13 mouse cellular contexts compared by ENCODE assay signal in the genomic region with DNA sequence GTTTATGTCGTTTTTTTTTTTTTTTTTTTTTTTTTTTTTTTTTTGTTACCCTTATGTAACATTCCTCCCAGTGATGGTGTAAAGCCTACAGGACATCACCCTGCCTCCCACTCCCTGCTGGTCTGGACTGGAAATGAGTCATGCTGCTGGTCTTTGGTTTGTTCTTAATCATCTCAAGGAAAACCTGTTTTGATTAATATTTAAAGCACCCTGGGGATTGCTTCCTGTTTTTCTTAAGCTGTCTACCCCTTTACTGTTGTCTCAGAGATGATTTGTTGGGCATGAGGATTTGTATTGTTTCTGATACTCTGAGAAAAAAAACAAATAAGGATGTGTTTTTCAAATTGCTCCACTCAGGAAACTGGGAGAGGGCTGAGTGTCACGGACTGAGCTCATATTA.
DNase-seq lines count a peak whose midpoint lies in the region; ATAC-seq and TF ChIP-seq lines count a peak whose summit lies in the region.
"Had no signal": no experiment of that assay in that cellular context is flagged by ENCODE, and none has a peak within 500 bp of the region (broad histone marks: within the 10 kb centered on the region; RNA-seq: fewer than 3 reads in every experiment).

No protein-coding gene starts in this region.

- no peaks in the 10 kb centered on the region for H3K9me3 ChIP-seq in kidney, embryonic 16.5 days (ENCODE audit: low read length)
- H3K9me3 ChIP-seq in intestine, postnatal 0 days (ENCODE audit: control insufficient read depth) = no peaks in the 10 kb centered on the region
- H3K9me3 ChIP-seq: limb, embryonic 15.5 days had no signal

- H3K9ac ChIP-seq in kidney, embryonic 16.5 days (replicated peaks; ENCODE audit: low read length) = no peak overlapping the region
- no peak overlapping the region for H3K9ac ChIP-seq in intestine, postnatal 0 days (ENCODE audit: low read depth, low read length)
- H3K9ac ChIP-seq: limb, embryonic 15.5 days had no signal

- WGBS in kidney, embryonic 16.5 days = 40% methylated on average over 2 of the region's 2 CpGs
- 45% methylated on average over 2 of the region's 2 CpGs for WGBS in intestine, postnatal 0 days

- H3K36me3 ChIP-seq in kidney, embryonic 16.5 days (ENCODE audit: insufficient read depth, low read length) = no peaks in the 10 kb centered on the region
- H3K36me3 ChIP-seq in intestine, postnatal 0 days (ENCODE audit: control insufficient read depth, insufficient read depth) = no peaks in the 10 kb centered on the region
- H3K36me3 ChIP-seq: limb, embryonic 15.5 days had no signal

- no peak overlapping the region for H3K4me2 ChIP-seq in kidney, embryonic 16.5 days (replicated peaks; ENCODE audit: low read depth, low read length)
- no peak overlapping the region for H3K4me2 ChIP-seq in intestine, postnatal 0 days (replicated peaks; ENCODE audit: low read depth)
- H3K4me2 ChIP-seq: limb, embryonic 15.5 days had no signal

- no peak overlapping the region for H3K4me3 ChIP-seq in kidney, embryonic 16.5 days (ENCODE audit: low read length)
- no peak overlapping the region for H3K4me3 ChIP-seq in intestine, postnatal 0 days (ENCODE audit: low read depth, low read length)
- H3K4me3 ChIP-seq: erythroblast, embryonic 14.5 days; limb, embryonic 15.5 days had no signal

- peak; percentile 29 to 60 for DNase-seq in adrenal gland, adult (ENCODE audit: inconsistent age in 2 of 2, low spot score in 1 of 2)
- no peak for DNase-seq in adrenal gland, adult 18-20 months (ENCODE audit: low spot score in 2 of 2)
- peak; percentile 89 for DNase-seq in 3T3-L1 (ENCODE audit: low read depth, low spot score)
- peak; percentile 54 for DNase-seq in cerebellum, adult 9-10 months
- DNase-seq in urinary bladder, postnatal 14 days (ENCODE audit: low spot score) = no peak
- DNase-seq in embryo, embryonic 10.5 days (ENCODE audit: low spot score) = no peak
- DNase-seq: right cerebral cortex, postnatal 25 days; thymus, adult 2 months had no signal

- H3K27ac ChIP-seq in kidney, embryonic 16.5 days (ENCODE audit: low read length) = no peak overlapping the region
- H3K27ac ChIP-seq in intestine, postnatal 0 days (ENCODE audit: low read depth, low read length) = no peak overlapping the region
- H3K27ac ChIP-seq: hindbrain, postnatal 0 days; limb, embryonic 15.5 days had no signal

- no peak for TF ChIP-seq CTCF in intestine, postnatal 0 days (IDR thresholded peaks at IDR 0.05; ENCODE audit: low read depth)

- H3K27me3 ChIP-seq in kidney, embryonic 16.5 days (ENCODE audit: insufficient read depth, low read length) = no peaks in the 10 kb centered on the region
- H3K27me3 ChIP-seq in intestine, postnatal 0 days (replicated peaks; ENCODE audit: control insufficient read depth, insufficient read depth, low read length) = no peaks in the 10 kb centered on the region
- H3K27me3 ChIP-seq: limb, embryonic 15.5 days had no signal

- no peaks in the 10 kb centered on the region for H3K4me1 ChIP-seq in kidney, embryonic 16.5 days (ENCODE audit: insufficient read depth, low read length)
- no peaks in the 10 kb centered on the region for H3K4me1 ChIP-seq in intestine, postnatal 0 days (replicated peaks; ENCODE audit: control insufficient read depth, insufficient read depth, low read length)
- H3K4me1 ChIP-seq: limb, embryonic 15.5 days had no signal

- peak; percentile 80 for ATAC-seq in kidney, embryonic 16.5 days (ENCODE audit: low FRiP score, low TSS enrichment)
- no peak for ATAC-seq in intestine, postnatal 0 days
- ATAC-seq: hindbrain, postnatal 0 days had no signal

Comparison
In these comparisons a context has a peak if more than half of its experiments do, and no peak if none do; other contexts are left out.
1. DNase-seq: peak in adrenal gland, adult (2 of 2), 3T3-L1 (single experiment) and cerebellum, adult 9-10 months (single experiment); none in adrenal gland, adult 18-20 months (0 of 2), urinary bladder, postnatal 14 days (single experiment) and embryo, embryonic 10.5 days (single experiment).